Mouse (Mus musculus): ENCODE data around the gene Gnao1. TPM values are rescaled to one million over a fixed set of nuclear protein-coding genes. Genes with fewer than 3 reads are reported as not detected.

Gene Gnao1
- polyA plus RNA-seq, 2 experiments = 0.14 to 0.37 TPM

DNA sequence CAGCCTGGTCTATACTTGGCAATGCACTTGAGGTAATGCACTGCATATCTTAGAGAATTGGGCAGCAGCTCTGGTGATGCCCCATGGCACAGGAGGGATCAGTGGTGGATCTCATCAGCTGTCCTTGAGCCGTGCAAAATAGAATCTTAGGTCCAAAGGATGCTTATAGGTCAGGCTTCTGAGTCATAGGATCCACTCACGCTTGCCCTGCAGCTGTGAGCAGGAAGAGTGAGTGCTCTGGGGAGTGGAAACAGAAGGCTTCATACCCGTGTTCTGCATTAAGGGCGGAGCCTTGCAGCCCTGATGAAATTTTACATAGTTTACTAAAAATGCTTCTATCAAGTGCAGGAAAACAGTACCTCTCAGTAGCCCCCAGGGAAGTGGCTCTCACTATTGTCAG lies 45.5 kb downstream of the Gnao1 start:
- no peak for TF ChIP-seq CTCF (IDR thresholded peaks at IDR 0.05; ENCODE audit: low read depth)
- no peak for TF ChIP-seq EP300 (IDR thresholded peaks at IDR 0.05; ENCODE audit: low read depth)
- no peak for ATAC-seq (ENCODE audit: insufficient read depth)
- no peak for DNase-seq (ENCODE audit: low read depth in 3 of 3, low spot score in 3 of 3)
- no peak overlapping the region for H3K4me3 ChIP-seq (ENCODE audit: insufficient read depth in 1 of 2, low read depth in 2 of 2, low read length in 2 of 2)
- H3K4me1 ChIP-seq (replicated peaks; ENCODE audit: control insufficient read depth in 2 of 2, insufficient read depth in 2 of 2, low read length in 1 of 2) = no peaks in the 10 kb centered on the region; a peak in 1 of 4 replicates
- no peak overlapping the region for H3K27ac ChIP-seq
- WGBS (ENCODE audit: insufficient replicate concordance) = 52% methylated on average over 4 of the region's 4 CpGs
- H3K4me2 ChIP-seq (ENCODE audit: low read depth) = no peak overlapping the region
- no peaks in the 10 kb centered on the region for H3K36me3 ChIP-seq (replicated peaks; ENCODE audit: control insufficient read depth, insufficient read depth, low read depth)
- no peaks in the 10 kb centered on the region for H3K9me3 ChIP-seq (ENCODE audit: control insufficient read depth, low read length)
- H3K27me3 ChIP-seq (ENCODE audit: control insufficient read depth, insufficient read depth, low read length) = no peaks in the 10 kb centered on the region
- no peak overlapping the region for H3K9ac ChIP-seq (replicated peaks)

GRCm38 (mm10) chr8:93857144-93857543 lies 47.4 kb downstream of the Gnao1 start:
- no peak overlapping the region for H3K4me3 ChIP-seq (ENCODE audit: insufficient read depth in 1 of 2, low read depth in 2 of 2, low read length in 2 of 2)
- H3K27ac ChIP-seq = no peak overlapping the region
- H3K36me3 ChIP-seq (replicated peaks; ENCODE audit: control insufficient read depth, insufficient read depth, low read depth) = no peaks in the 10 kb centered on the region
- no peaks in the 10 kb centered on the region for H3K9me3 ChIP-seq (ENCODE audit: control insufficient read depth, low read length)
- H3K9ac ChIP-seq (replicated peaks) = no peak overlapping the region
- TF ChIP-seq CTCF (IDR thresholded peaks at IDR 0.05; ENCODE audit: low read depth) (no peak), EP300 (IDR thresholded peaks at IDR 0.05; ENCODE audit: low read depth) (no peak)
- DNase-seq (ENCODE audit: low read depth in 3 of 3, low spot score in 3 of 3) (no peak), ATAC-seq (ENCODE audit: insufficient read depth) (no peak)
- no peaks in the 10 kb centered on the region; a peak in 1 of 4 replicates for H3K4me1 ChIP-seq (replicated peaks; ENCODE audit: control insufficient read depth in 2 of 2, insufficient read depth in 2 of 2, low read length in 1 of 2)
- 56% methylated on average over 4 of the region's 4 CpGs for WGBS (ENCODE audit: insufficient replicate concordance)
- H3K27me3 ChIP-seq (ENCODE audit: control insufficient read depth, insufficient read depth, low read length) = no peaks in the 10 kb centered on the region
- no peak overlapping the region for H3K4me2 ChIP-seq (ENCODE audit: low read depth)

- no peaks in the 10 kb centered on the region for H3K36me3 ChIP-seq (replicated peaks; ENCODE audit: control insufficient read depth, insufficient read depth, low read depth)
- no peak for ATAC-seq (ENCODE audit: insufficient read depth)
- H3K27me3 ChIP-seq (ENCODE audit: control insufficient read depth, insufficient read depth, low read length) = no peaks in the 10 kb centered on the region
- no peak for TF ChIP-seq EP300 (IDR thresholded peaks at IDR 0.05; ENCODE audit: low read depth)
- TF ChIP-seq CTCF (IDR thresholded peaks at IDR 0.05; ENCODE audit: low read depth) = no peak
- 75% methylated on average over 1 of the region's 1 CpGs for WGBS (ENCODE audit: insufficient replicate concordance)
- no peak overlapping the region for H3K4me3 ChIP-seq (ENCODE audit: insufficient read depth in 1 of 2, low read depth in 2 of 2, low read length in 2 of 2)
- no peaks in the 10 kb centered on the region for H3K9me3 ChIP-seq (ENCODE audit: control insufficient read depth, low read length)
- no peak overlapping the region for H3K27ac ChIP-seq
- no peak overlapping the region for H3K9ac ChIP-seq (replicated peaks)
- H3K4me1 ChIP-seq (replicated peaks; ENCODE audit: control insufficient read depth in 2 of 2, insufficient read depth in 2 of 2, low read length in 1 of 2) = no peaks in the 10 kb centered on the region
- DNase-seq (ENCODE audit: low read depth in 3 of 3, low spot score in 3 of 3) = no peak
- no peak overlapping the region for H3K4me2 ChIP-seq (ENCODE audit: low read depth)
These were observed 48.5 kb downstream of the Gnao1 start for GRCm38 (mm10) chr8:93858286-93858685.

GRCm38 (mm10) chr8:93860020-93860419 lies 50.3 kb downstream of the Gnao1 start:
- 55% methylated on average over 4 of the region's 4 CpGs for WGBS (ENCODE audit: insufficient replicate concordance)
- Histone ChIP-seq H3K4me1 (replicated peaks; ENCODE audit: control insufficient read depth in 2 of 2, insufficient read depth in 2 of 2, low read length in 1 of 2) (no peaks in the 10 kb centered on the region), H3K27me3 (ENCODE audit: control insufficient read depth, insufficient read depth, low read length) (no peaks in the 10 kb centered on the region), H3K4me3 (ENCODE audit: insufficient read depth in 1 of 2, low read depth in 2 of 2, low read length in 2 of 2) (no peak overlapping the region), H3K4me2 (ENCODE audit: low read depth) (no peak overlapping the region), H3K27ac (no peak overlapping the region), H3K9ac (replicated peaks) (no peak overlapping the region), H3K36me3 (replicated peaks; ENCODE audit: control insufficient read depth, insufficient read depth, low read depth) (no peaks in the 10 kb centered on the region), H3K9me3 (ENCODE audit: control insufficient read depth, low read length) (no peaks in the 10 kb centered on the region)
- TF ChIP-seq CTCF (IDR thresholded peaks at IDR 0.05; ENCODE audit: low read depth) (no peak), EP300 (IDR thresholded peaks at IDR 0.05; ENCODE audit: low read depth) (no peak)
- ATAC-seq (ENCODE audit: insufficient read depth) (no peak), DNase-seq (ENCODE audit: low read depth in 3 of 3, low spot score in 3 of 3) (no peak)

- no peak overlapping the region for H3K27ac ChIP-seq
- DNase-seq (ENCODE audit: low read depth in 3 of 3, low spot score in 3 of 3) (no peak), ATAC-seq (ENCODE audit: insufficient read depth) (no peak)
- no peaks in the 10 kb centered on the region for H3K9me3 ChIP-seq (ENCODE audit: control insufficient read depth, low read length)
- no peak overlapping the region for H3K9ac ChIP-seq (replicated peaks)
- H3K36me3 ChIP-seq (replicated peaks; ENCODE audit: control insufficient read depth, insufficient read depth, low read depth) = no peaks in the 10 kb centered on the region
- TF ChIP-seq EP300 (IDR thresholded peaks at IDR 0.05; ENCODE audit: low read depth) = no peak
- no peak for TF ChIP-seq CTCF (IDR thresholded peaks at IDR 0.05; ENCODE audit: low read depth)
- 27% methylated on average over 7 of the region's 7 CpGs for whole genome bisulfite sequencing (ENCODE audit: insufficient replicate concordance)
- H3K4me2 ChIP-seq (ENCODE audit: low read depth) = no peak overlapping the region
- H3K27me3 ChIP-seq (ENCODE audit: control insufficient read depth, insufficient read depth, low read length) = no peaks in the 10 kb centered on the region
- no peak overlapping the region for H3K4me3 ChIP-seq (ENCODE audit: insufficient read depth in 1 of 2, low read depth in 2 of 2, low read length in 2 of 2)
- no peaks in the 10 kb centered on the region for H3K4me1 ChIP-seq (replicated peaks; ENCODE audit: control insufficient read depth in 2 of 2, insufficient read depth in 2 of 2, low read length in 1 of 2)
These were observed 54.3 kb downstream of the Gnao1 start for GRCm38 (mm10) chr8:93864064-93864463.
